Mouse (Mus musculus) hindbrain, embryonic 15.5 days (tissue): Measurements from ENCODE around the gene Knl1. TPM values are rescaled to one million over a fixed set of nuclear protein-coding genes. Genes with fewer than 3 reads are reported as not detected.
"Not testable (repeated sequence)": the region's sequence is repeated elsewhere in the genome, so short reads cannot be mapped to it uniquely, and the experiment has no call there.

Experiments used
- ATAC-seq: fragments of 200-750 bp; cut with Nextera tagmentation; 2 replicates; pipeline ENCODE4 v1.8.0; 2017; ENCODE audit warnings: low read depth, moderate number of reproducible peaks, moderate TSS enrichment; ENCODE audit not compliant: low FRiP score
- H3K27ac ChIP-seq: fragments of 300-500 bp; sonication (generic); replicated peaks from 2 replicates; pipeline ENCODE4 v1.5.1; 2015; ENCODE audit warnings: mild to moderate bottlenecking, inconsistent platforms
- H3K27me3 ChIP-seq: fragments of 300-500 bp; sonication (generic); 2 replicates; pipeline ENCODE4 v1.6.1; 2015; ENCODE audit warnings: control low read depth, inconsistent platforms
- H3K36me3 ChIP-seq: fragments of 300-500 bp; sonication (generic); 2 replicates; pipeline ENCODE4 v1.6.1; 2015; ENCODE audit warnings: control low read depth, inconsistent platforms
- H3K4me1 ChIP-seq: fragments of 300-500 bp; sonication (generic); replicated peaks from 2 replicates; pipeline ENCODE4 v1.6.1; 2015; ENCODE audit warnings: control low read depth, inconsistent platforms
- H3K4me2 ChIP-seq: fragments of 300-500 bp; sonication (generic); 2 replicates; pipeline ENCODE4 v1.6.1; 2015; ENCODE audit warnings: moderate library complexity, mild to moderate bottlenecking, inconsistent platforms
- H3K4me3 ChIP-seq: fragments of 300-500 bp; sonication (generic); 2 replicates; pipeline ENCODE4 v1.5.1; 2015; ENCODE audit warnings: mild to moderate bottlenecking, inconsistent platforms
- H3K9ac ChIP-seq: fragments of 300-500 bp; sonication (generic); 2 replicates; pipeline ENCODE4 v1.6.1; 2015; ENCODE audit warnings: inconsistent platforms
- H3K9me3 ChIP-seq: fragments of 300-500 bp; sonication (generic); 2 replicates; pipeline ENCODE4 v1.6.1; 2016; ENCODE audit warnings: control low read depth, inconsistent platforms
- WGBS: fragments of 180-500 bp; shearing (Covaris S2); methylation state at CpG from one replicate; pipeline ENCODE4 v1.1.7; 2015; 5-methylcytosine and 5-hydroxymethylcytosine counted together
- polyA plus RNA-seq: library from polyadenylated mRNA; unstranded; fragments of >200 nt; fragmentation: Nextera tagmentation; extraction: Ambion mirVana; gene quantifications from 2 replicates; pipeline ENCODE4 v1.2.1, GENCODE M21; 2015

The Knl1 gene
- 10.3 and 11.8 TPM in 2 replicates for polyA plus RNA-seq

DNA sequence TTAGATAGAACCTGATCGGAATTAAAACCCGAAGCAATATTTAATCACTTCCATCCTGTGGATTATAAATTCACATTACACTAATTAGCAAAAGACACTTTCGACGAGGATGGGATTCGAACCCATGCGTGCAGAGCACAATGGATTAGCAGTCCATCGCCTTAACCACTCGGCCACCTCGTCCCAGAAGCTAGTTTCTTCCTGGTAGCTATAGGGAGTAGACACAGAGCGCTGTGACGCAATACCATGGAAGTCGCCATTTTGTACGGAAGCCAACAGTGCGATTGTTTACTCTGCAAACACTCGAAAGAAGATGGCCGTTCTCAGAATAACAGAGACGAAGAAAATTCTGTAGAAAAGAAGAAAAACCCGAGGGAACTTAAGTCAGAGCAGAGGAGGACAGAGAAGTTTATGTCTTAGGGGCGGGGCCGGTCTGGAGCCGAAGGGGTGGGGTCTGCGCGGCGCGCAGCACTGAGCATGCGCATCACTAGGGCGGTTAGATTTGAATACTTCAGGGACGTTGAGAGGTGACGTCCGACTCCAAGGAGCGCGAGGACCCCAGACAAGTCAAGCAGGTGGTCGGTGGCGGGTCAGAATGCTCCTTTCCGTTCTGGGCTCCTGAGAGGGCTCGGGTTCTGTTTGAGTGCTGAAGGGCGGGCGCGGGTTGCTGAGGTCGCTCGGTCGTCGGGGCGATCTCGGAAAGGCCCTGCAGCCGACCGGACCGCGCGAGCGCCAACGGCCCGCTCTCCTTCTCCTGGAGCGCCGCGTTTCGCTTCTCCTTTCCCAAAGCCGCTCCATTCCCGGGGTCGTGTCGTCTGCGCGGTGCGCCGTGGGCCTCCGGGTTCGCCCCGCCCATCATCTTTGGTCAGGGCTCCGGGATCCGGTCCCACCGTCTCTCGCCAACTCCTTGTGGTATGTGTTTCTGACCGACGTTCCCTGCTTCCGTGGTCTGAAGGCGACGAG, at the start of gene Knl1:
Knl1 (plus strand) TSS at position 471 of the 963 bp plus-strand sequence.
- Histone ChIP-seq H3K4me3 (peak within 1 kb of the TSS; percentile 62), H3K27ac (peak within 1 kb of the TSS; percentile 87), H3K9ac (peak within 1 kb of the TSS; percentile 36), H3K36me3 (no peaks in the 10 kb centered on the region), H3K9me3 (no peaks in the 10 kb centered on the region), H3K27me3 (no peaks in the 10 kb centered on the region), H3K4me2 (peak within 1 kb of the TSS; percentile 86), H3K4me1 (0 out of 2 replicates have a peak, but pooled peaks cover 4% of the 10 kb centered on the region)
- ATAC-seq = peak; percentile 98
- WGBS = under 1% methylated on average over 77 of the region's 77 CpGs

DNA sequence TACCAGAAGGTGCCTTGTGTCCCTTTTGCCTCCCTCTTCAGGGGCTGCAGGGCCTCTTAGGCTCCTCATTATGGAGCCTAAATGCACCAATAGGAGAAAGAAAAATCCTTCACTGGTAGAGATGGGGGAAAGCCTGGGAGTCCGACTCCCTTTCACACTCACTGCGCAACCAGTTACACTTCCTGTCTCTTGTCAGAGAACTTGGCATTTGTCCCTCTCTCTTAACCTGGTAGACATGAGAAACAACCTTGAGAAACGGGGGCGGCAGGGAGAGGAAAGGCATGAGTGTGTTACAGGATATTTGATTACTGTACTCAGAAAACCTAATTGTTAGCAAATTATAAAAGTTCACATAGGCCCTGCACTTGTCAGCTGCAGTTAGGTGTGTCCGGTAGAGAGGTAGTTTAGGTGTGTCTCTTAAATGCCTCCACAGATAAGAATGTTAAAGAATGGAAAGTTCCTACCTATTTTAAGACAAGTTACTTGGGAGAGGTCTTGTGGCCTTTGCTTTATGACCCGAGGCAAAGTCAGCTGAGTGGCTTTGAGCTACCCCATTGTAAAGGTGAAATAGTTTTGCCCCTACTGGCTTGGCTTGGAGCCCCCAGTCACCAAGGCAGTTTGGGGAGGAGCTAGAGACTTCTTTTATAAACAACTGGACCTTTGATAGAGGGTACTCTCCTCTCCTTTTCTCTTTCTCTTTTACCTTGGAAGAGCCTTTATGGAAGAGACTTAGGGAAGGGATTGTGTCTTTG, 48.6 kb upstream of the Knl1 start:
- Histone ChIP-seq H3K9me3 (no peaks in the 10 kb centered on the region), H3K36me3 (no peaks in the 10 kb centered on the region), H3K27ac (no peak overlapping the region), H3K4me3 (no peak overlapping the region), H3K4me1 (peaks cover 29% of the 10 kb centered on the region), H3K9ac (no peak overlapping the region), H3K4me2 (no peak overlapping the region), H3K27me3 (no peaks in the 10 kb centered on the region)
- WGBS = 84% methylated on average over 6 of the region's 6 CpGs
- ATAC-seq = no peak

DNA sequence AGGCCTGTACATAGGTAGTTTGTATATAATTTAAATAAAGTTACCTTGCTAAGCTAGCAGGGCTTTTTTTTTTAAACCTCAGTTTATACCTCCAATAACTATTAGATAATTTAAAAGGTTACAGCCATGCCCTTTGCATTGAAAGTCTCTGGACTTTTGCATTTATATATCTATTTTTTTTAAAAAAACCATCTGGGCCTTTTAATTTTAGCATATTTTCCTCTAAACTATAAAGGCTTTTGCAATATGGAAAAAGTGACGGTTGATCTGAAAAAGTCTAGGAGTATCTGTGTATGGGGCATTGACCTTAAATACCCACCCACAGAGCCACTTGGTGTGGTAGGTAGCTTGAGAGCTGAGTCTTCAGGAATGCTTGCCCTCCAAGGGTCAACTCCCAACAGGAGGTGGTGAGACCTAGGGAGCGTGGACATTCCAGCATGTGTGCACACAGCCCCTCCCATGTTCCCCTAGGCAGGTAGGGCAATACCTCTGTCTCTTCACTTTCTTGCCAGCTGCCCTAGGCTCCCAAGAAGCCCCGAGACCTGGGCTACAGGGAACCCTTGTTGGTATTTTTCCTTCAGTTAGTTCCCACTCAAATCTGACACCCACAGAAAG, 47.8 kb upstream of the Knl1 start:
- 46% methylated on average over 3 of the region's 3 CpGs for WGBS
- H3K4me2 ChIP-seq = no peak overlapping the region
- H3K9me3 ChIP-seq = no peaks in the 10 kb centered on the region
- ATAC-seq = no peak
- H3K27ac ChIP-seq = no peak overlapping the region
- H3K9ac ChIP-seq = no peak overlapping the region
- H3K27me3 ChIP-seq = no peaks in the 10 kb centered on the region
- H3K4me3 ChIP-seq = no peak overlapping the region
- no peaks in the 10 kb centered on the region for H3K36me3 ChIP-seq
- peaks cover 29% of the 10 kb centered on the region for H3K4me1 ChIP-seq

DNA sequence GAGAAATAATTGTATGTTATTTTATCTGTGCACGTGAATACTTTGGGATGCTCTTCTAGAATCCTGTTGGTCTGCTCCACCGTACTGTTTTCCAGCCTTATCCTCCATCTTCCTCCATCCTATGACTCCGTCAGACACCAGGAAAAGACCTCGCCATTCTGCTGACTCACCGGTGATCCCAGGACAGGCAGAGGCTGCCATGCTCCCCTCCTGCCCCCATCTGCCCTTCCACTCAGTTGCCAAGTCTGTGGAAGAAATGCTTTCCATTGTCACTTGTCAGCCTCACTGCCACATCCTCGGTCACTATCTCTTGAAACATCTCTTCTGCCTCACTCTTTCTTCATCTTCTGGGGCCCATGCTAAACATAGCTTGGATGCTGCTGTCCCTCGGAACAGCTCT, 40.0 kb upstream of the Knl1 start:
- Histone ChIP-seq H3K4me1 (no peaks in the 10 kb centered on the region), H3K9ac (no peak overlapping the region), H3K4me2 (no peak overlapping the region), H3K27me3 (no peaks in the 10 kb centered on the region), H3K27ac (no peak overlapping the region), H3K9me3 (no peaks in the 10 kb centered on the region), H3K4me3 (no peak overlapping the region), H3K36me3 (no peaks in the 10 kb centered on the region)
- 85% methylated on average over 7 of the region's 7 CpGs for WGBS
- ATAC-seq = no peak

DNA sequence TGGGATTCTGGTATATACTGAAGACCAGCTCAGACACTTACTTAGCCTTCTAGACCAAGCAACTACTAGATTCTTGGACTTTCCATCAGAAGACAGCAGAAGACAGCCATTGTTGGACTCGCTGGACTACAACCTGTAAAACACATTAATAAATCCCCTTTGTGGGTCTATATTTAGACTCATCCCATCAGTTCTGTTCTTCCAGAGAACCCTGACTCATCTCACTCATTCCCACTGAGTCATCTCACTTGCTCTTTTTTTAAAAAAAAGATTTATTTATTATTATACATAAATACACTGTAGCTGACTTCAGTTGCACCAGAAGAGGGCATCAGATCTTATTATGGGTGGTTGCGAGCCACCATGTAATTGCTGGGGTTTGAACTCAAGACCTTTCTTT, 37.5 kb upstream of the Knl1 start:
- Histone ChIP-seq H3K4me1 (no peaks in the 10 kb centered on the region), H3K27me3 (no peaks in the 10 kb centered on the region), H3K4me2 (no peak overlapping the region), H3K36me3 (no peaks in the 10 kb centered on the region), H3K9ac (no peak overlapping the region), H3K9me3 (no peaks in the 10 kb centered on the region), H3K27ac (no peak overlapping the region), H3K4me3 (no peak overlapping the region)
- no peak for ATAC-seq
- 98% methylated on average over 2 of the region's 2 CpGs for WGBS

DNA sequence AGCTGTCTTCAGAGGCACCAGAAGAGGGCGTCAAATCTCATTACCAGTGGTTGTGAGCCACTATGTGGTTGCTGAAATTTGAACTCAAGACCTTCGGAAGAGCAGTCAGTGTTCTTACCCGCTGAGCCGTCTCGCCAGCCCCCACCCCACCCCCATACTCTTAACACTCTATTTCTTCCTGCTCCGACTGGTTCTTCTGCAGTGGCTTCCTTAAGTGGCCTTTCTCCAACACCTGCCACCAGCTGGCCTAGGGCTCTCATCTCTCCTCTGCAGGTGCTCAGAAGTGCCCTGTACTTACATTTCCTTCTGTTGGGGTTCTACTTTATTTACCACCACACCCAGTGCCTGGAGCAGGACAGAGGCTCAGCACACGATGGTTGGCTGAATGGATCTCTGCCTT, 31.9 kb upstream of the Knl1 start:
- ATAC-seq = no peak
- peaks cover 11% of the 10 kb centered on the region for H3K4me1 ChIP-seq
- no peaks in the 10 kb centered on the region for H3K27me3 ChIP-seq
- H3K4me2 ChIP-seq = no peak overlapping the region
- no peaks in the 10 kb centered on the region for H3K9me3 ChIP-seq
- WGBS = 83% methylated on average over 7 of the region's 7 CpGs
- H3K4me3 ChIP-seq = no peak overlapping the region
- no peak overlapping the region for H3K27ac ChIP-seq
- no peak overlapping the region for H3K9ac ChIP-seq
- H3K36me3 ChIP-seq = peaks cover 9% of the 10 kb centered on the region; the same call in 1 of the 2 replicates

DNA sequence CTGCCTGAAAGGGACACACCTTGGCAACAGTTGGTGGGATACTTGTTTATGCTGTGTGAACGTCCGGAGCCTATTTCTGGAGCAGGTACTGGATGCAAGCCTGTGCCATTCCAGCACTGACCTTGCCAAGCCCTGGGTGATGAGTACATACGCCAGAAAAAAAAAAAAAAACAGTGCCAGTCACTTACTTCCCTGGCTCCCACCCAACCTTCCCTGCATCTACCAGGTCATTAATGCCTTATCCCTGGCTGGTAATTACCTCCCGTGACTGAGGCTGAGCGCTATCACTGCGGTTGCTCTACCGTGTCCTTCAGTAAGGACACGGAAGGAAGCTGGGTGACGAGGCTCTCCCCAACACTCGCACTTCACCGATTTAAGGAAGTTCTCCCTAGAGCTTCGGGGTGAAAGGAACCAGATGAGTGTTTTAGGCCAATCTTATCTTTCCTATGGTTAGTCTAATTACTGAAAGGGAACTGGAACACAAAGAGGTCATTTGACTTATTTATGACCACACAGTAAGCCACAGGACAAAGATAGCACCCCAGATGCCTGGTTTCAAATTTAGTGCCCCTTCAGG, 31.2 kb upstream of the Knl1 start:
- Histone ChIP-seq H3K4me2 (no peak overlapping the region), H3K9me3 (no peaks in the 10 kb centered on the region), H3K4me3 (no peak overlapping the region), H3K36me3 (peaks cover 9% of the 10 kb centered on the region; the same call in 1 of the 2 replicates), H3K27me3 (no peaks in the 10 kb centered on the region), H3K9ac (no peak overlapping the region), H3K4me1 (peaks cover 11% of the 10 kb centered on the region), H3K27ac (no peak overlapping the region)
- no peak for ATAC-seq
- WGBS = 62% methylated on average over 12 of the region's 12 CpGs

DNA sequence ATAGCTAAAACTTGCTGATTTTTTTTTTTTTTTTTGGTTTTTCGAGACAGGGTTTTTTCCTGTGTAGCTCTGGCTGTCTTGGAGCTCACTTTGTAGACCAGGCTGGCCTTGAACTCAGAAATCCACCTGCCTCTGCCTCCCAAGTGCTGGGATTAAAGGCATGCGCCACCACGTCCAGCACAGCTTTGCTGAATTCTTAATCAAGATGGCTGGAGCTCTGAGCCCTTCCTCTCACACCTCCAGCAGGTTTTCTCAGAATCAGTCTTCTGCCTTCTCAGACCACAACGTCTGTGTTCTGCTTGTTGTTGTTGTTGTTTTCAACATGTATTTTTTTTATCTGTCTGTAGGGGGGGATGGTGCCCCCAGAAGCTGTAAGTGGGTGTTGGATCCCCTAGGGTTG, 30.6 kb upstream of the Knl1 start:
- 83% methylated on average over 4 of the region's 4 CpGs for WGBS
- H3K9me3 ChIP-seq, H3K9ac ChIP-seq, H3K4me3 ChIP-seq, H3K27ac ChIP-seq, H3K27me3 ChIP-seq, H3K4me2 ChIP-seq, ATAC-seq: not testable (repeated sequence)
- Histone ChIP-seq H3K4me1 (peaks cover 11% of the 10 kb centered on the region), H3K36me3 (peaks cover 14% of the 10 kb centered on the region)

DNA sequence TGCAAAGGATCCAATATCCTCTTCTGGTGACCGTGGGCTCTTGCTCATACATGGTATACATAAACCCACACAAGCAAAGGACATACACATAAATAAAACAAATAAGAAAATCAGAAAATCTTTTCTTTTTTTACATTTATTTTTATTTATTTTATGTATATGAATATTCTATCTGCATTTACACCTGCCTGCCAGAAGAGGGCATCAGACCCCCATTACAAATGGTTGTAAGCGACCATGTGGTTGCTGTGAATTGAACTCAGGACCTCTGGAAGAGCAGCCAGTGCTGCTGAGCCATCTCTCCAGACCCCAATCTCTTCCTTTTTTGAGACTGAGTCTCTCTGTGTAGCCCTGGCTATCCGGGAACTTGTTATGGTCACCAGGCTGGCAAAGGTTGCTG, 29.3 kb upstream of the Knl1 start:
- Histone ChIP-seq H3K9ac (no peak overlapping the region), H3K9me3 (no peaks in the 10 kb centered on the region), H3K4me2 (no peak overlapping the region), H3K36me3 (peaks cover 25% of the 10 kb centered on the region), H3K27ac (no peak overlapping the region), H3K4me3 (no peak overlapping the region), H3K4me1 (peaks cover 11% of the 10 kb centered on the region), H3K27me3 (no peaks in the 10 kb centered on the region)
- 90% methylated on average over 3 of the region's 3 CpGs for WGBS
- ATAC-seq = no peak

DNA sequence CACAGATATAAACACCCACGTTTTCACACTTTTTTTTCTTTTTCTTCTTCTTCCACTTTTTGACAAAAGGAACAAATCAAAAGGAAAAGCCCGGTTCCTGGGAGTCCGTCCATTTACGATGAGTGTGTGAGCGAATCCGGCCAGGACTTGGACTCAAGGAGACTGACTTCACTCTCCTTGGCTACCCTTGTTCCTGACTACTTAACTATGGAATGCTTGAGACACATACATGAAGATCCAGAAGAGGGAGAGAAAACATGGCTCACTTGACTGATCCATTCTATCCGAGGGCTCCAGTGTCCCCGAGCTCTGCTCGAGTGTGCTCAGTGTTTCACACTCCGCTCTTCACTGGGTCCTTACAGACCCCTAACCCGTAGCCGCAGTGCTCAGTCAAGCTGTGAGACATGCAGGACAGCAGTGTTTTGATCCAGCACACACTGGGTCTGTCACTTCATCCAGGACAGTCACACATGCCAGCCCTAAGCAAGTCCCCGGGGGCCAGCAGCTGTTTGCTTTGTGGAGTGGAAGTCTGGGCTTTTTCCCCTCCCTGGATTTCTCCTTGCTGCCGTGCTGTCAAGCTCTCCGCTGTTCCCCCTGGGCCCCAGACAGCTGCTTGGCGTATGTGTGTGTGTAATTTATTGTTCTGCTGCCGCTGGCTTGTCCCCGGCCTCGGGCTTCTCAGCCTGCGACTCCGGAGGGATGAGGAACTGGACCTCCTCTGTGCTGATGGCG, 28.4 kb upstream of the Knl1 start:
- peak; percentile 75; the same call in 1 of the 2 replicates for ATAC-seq
- Histone ChIP-seq H3K27me3 (no peaks in the 10 kb centered on the region), H3K9ac (no peak overlapping the region)

DNA sequence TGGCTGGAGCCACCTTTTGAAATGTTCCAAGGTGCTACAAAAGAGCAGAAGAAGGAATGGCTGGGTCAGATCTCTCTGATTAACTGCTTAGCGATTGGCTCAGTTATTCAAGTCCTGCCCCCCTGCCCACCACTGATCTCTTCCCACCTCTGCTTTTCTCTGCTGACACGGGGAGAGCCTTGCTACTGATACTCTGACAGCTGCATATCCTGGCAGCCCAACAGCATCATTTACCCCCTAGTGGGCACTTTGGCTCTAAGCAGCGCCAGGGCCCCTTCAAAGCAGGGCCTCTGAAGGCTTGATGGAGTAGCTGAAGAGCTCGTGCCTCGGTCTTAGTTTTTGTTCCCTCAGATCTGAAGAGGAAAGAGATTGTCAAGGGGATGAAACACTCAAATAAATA, 27.8 kb upstream of the Knl1 start:
- H3K4me3 ChIP-seq = 0 out of 2 replicates have a peak overlapping the region, but pooled peaks have one; percentile 2
- H3K4me2 ChIP-seq = peak overlapping the region; percentile 35
- peak; percentile 74 for ATAC-seq
- no peaks in the 10 kb centered on the region for H3K27me3 ChIP-seq
- no peak overlapping the region for H3K9ac ChIP-seq
- H3K36me3 ChIP-seq = peaks cover 25% of the 10 kb centered on the region
- H3K27ac ChIP-seq = peak overlapping the region; percentile 62
- peaks cover 11% of the 10 kb centered on the region for H3K4me1 ChIP-seq
- WGBS = 12% methylated on average over 5 of the region's 5 CpGs
- no peaks in the 10 kb centered on the region for H3K9me3 ChIP-seq

More for the DNA sequence above, 28.4 kb upstream of the Knl1 start:
- Histone ChIP-seq H3K4me3 (0 out of 2 replicates have a peak overlapping the region, but pooled peaks have one; percentile 2), H3K27ac (peak overlapping the region; percentile 62), H3K4me2 (peak overlapping the region; percentile 35), H3K9me3 (no peaks in the 10 kb centered on the region), H3K4me1 (peaks cover 11% of the 10 kb centered on the region), H3K36me3 (peaks cover 25% of the 10 kb centered on the region)
- 48% methylated on average over 22 of the region's 22 CpGs for WGBS
